ENCODE assay signal across 10 mouse cellular contexts in the genomic region with DNA sequence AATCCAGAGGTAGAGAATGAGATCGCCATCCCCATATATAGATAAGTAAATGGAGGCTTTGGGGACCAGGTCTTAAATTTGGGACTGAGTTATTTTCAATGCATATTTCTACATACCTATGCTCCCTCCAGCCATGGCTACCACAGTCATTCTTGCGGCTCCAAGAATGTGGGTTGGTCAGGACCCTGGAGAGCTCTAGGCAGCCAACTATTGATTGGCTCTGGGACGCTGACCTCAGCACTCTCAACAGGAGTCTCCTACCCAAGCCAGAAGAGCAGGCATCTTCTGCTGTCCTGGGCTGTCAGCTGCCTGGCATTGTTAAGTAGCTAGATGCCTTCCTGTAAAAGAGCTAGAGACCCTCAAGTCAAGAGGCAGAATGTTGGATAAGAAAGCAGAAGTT.
DNase-seq lines count a peak whose midpoint lies in the region; ATAC-seq and TF ChIP-seq lines count a peak whose summit lies in the region.
"Had no signal": no experiment of that assay in that cellular context is flagged by ENCODE, and none has a peak within 500 bp of the region (broad histone marks: within the 10 kb centered on the region; RNA-seq: fewer than 3 reads in every experiment).

No protein-coding gene starts in this region.

- no peak for ATAC-seq in kidney, embryonic 14.5 days (ENCODE audit: low FRiP score, low TSS enrichment)
- no peak; the same call in 1 of the 2 replicates for ATAC-seq in limb, embryonic 14.5 days (ENCODE audit: low FRiP score, low read depth)
- ATAC-seq: forebrain, embryonic 16.5 days had no signal

- intact Hi-C loops in left cerebral cortex, postnatal 36 days (cut with DNase I) = no loop called here

- no peak overlapping the region for H3K27ac ChIP-seq in kidney, embryonic 14.5 days (ENCODE audit: low read depth, low read length)
- no peak overlapping the region for H3K27ac ChIP-seq in MEL (ENCODE audit: control insufficient read depth, low read depth, low read length)
- no peak overlapping the region for H3K27ac ChIP-seq in limb, embryonic 14.5 days (replicated peaks; ENCODE audit: low read depth, low read length)
- no peak overlapping the region for H3K27ac ChIP-seq in cerebellum, adult 2 months (ENCODE audit: insufficient read depth, low read length)
- H3K27ac ChIP-seq: liver, embryonic 13.5 days had no signal

- no peak for TF ChIP-seq EP300 in MEL (IDR thresholded peaks at IDR 0.05; ENCODE audit: low read depth in 1 of 2, low read length in 2 of 2)

- H3K27me3 ChIP-seq in kidney, embryonic 14.5 days (ENCODE audit: control insufficient read depth, insufficient read depth, low read length) = no peaks in the 10 kb centered on the region
- H3K27me3 ChIP-seq in MEL (ENCODE audit: control insufficient read depth in 1 of 2, insufficient read depth in 2 of 2, low read length in 2 of 2) = no peaks in the 10 kb centered on the region
- no peaks in the 10 kb centered on the region for H3K27me3 ChIP-seq in limb, embryonic 14.5 days (ENCODE audit: control insufficient read depth, insufficient read depth, low read length)
- H3K27me3 ChIP-seq in cerebellum, adult 2 months (ENCODE audit: control insufficient read depth, insufficient read depth, low read length) = no peaks in the 10 kb centered on the region
- H3K27me3 ChIP-seq: liver, embryonic 13.5 days had no signal

- no peak for TF ChIP-seq RAD21 in MEL (IDR thresholded peaks at IDR 0.05; ENCODE audit: low read depth, low read length)

- H3K79me2 ChIP-seq in MEL (ENCODE audit: control insufficient read depth, insufficient read depth, low read length, poor library complexity) = no peaks in the 10 kb centered on the region

- TF ChIP-seq POLR2A in MEL (IDR thresholded peaks at IDR 0.05; ENCODE audit: control insufficient read depth in 1 of 2, insufficient read depth in 1 of 2, low read depth in 1 of 2, low read length in 2 of 2, poor library complexity in 1 of 2) = no peak
- no peak for TF ChIP-seq POLR2A in limb, embryonic 14.5 days (IDR thresholded peaks at IDR 0.05; ENCODE audit: borderline replicate concordance, extremely low read depth, insufficient read depth, insufficient read length)
- TF ChIP-seq POLR2A in cerebellum, adult 2 months (IDR thresholded peaks at IDR 0.05; ENCODE audit: borderline replicate concordance, insufficient read depth, low read length) = no peak

- H3K36me3 ChIP-seq in kidney, embryonic 14.5 days (ENCODE audit: control insufficient read depth, insufficient read depth, low read length) = no peaks in the 10 kb centered on the region
- H3K36me3 ChIP-seq in MEL (ENCODE audit: control insufficient read depth in 1 of 2, insufficient read depth in 2 of 2, low read length in 2 of 2) = no peaks in the 10 kb centered on the region
- H3K36me3 ChIP-seq in limb, embryonic 14.5 days (ENCODE audit: control insufficient read depth, insufficient read depth, low read length) = no peaks in the 10 kb centered on the region
- H3K36me3 ChIP-seq: liver, embryonic 13.5 days had no signal

- no peak overlapping the region for H3K9ac ChIP-seq in kidney, embryonic 14.5 days (ENCODE audit: low read depth, low read length)
- no peak overlapping the region for H3K9ac ChIP-seq in MEL (ENCODE audit: control insufficient read depth, low read depth, low read length, poor library complexity, severe bottlenecking)
- no peak overlapping the region for H3K9ac ChIP-seq in limb, embryonic 14.5 days (ENCODE audit: low read depth, low read length, severe bottlenecking)
- H3K9ac ChIP-seq: liver, embryonic 13.5 days had no signal

- 14% methylated on average over 3 of the region's 3 CpGs for whole genome bisulfite sequencing in kidney, embryonic 14.5 days
- WGBS in limb, embryonic 14.5 days = 11% methylated on average over 3 of the region's 3 CpGs
- WGBS in cerebellum, adult 2 months = 48% methylated on average over 3 of the region's 3 CpGs

- DNase-seq in kidney, adult 9 months = peak; percentile 9
- peak; percentile 14 for DNase-seq in MEL (ENCODE audit: low read depth, low spot score)
- DNase-seq in c-Kit-positive CD71-negative TER-119-negative erythroid progenitor cells, embryonic 14.5 days (ENCODE audit: low read depth) = peak; percentile 9
- peak; percentile 73 for DNase-seq in limb, embryonic 14.5 days (ENCODE audit: low spot score)
- DNase-seq in right cerebral cortex, postnatal 14 days = no peak
- no peak for DNase-seq in cerebellum, adult 2 months
- no peak for DNase-seq in left cerebral cortex, postnatal 36 days (ENCODE audit: low spot score in 2 of 2)
- DNase-seq: liver, embryonic 13.5 days had no signal

- no peak overlapping the region for H3K4me2 ChIP-seq in kidney, embryonic 14.5 days (replicated peaks; ENCODE audit: low read depth, low read length)
- no peak overlapping the region for H3K4me2 ChIP-seq in limb, embryonic 14.5 days (replicated peaks; ENCODE audit: low read depth, low read length, severe bottlenecking)
- H3K4me2 ChIP-seq: liver, embryonic 13.5 days had no signal

- H3K9me3 ChIP-seq in kidney, embryonic 14.5 days (ENCODE audit: control insufficient read depth, low read length) = no peaks in the 10 kb centered on the region
- no peaks in the 10 kb centered on the region for H3K9me3 ChIP-seq in MEL (replicated peaks; ENCODE audit: insufficient read depth, low read length)
- no peaks in the 10 kb centered on the region for H3K9me3 ChIP-seq in limb, embryonic 14.5 days (ENCODE audit: control insufficient read depth, low read length)
- H3K9me3 ChIP-seq: liver, embryonic 13.5 days had no signal

- no peaks in the 10 kb centered on the region for H3K4me1 ChIP-seq in kidney, embryonic 14.5 days (ENCODE audit: control insufficient read depth, insufficient read depth, low read length)
- no peaks in the 10 kb centered on the region for H3K4me1 ChIP-seq in MEL (ENCODE audit: control insufficient read depth in 1 of 2, insufficient read depth in 2 of 2, low read length in 2 of 2)
- no peaks in the 10 kb centered on the region for H3K4me1 ChIP-seq in limb, embryonic 14.5 days (ENCODE audit: control insufficient read depth, insufficient read depth, low read length)
- peaks cover 48% of the 10 kb centered on the region for H3K4me1 ChIP-seq in cerebellum, adult 2 months (ENCODE audit: control insufficient read depth, insufficient read depth, low read length)
- H3K4me1 ChIP-seq: liver, embryonic 13.5 days had no signal

- no peak overlapping the region for H3K4me3 ChIP-seq in kidney, embryonic 14.5 days (ENCODE audit: low read length)
- no peak overlapping the region for H3K4me3 ChIP-seq in MEL (ENCODE audit: control insufficient read depth in 1 of 2, insufficient read depth in 1 of 2, low read depth in 2 of 2, low read length in 2 of 2)
- H3K4me3 ChIP-seq in limb, embryonic 14.5 days (replicated peaks; ENCODE audit: low read length) = no peak overlapping the region
- H3K4me3 ChIP-seq in cerebellum, adult 2 months (replicated peaks; ENCODE audit: insufficient read depth, low read depth, low read length) = no peak overlapping the region
- H3K4me3 ChIP-seq: liver, embryonic 13.5 days had no signal

- no peak for TF ChIP-seq CTCF in MEL (IDR thresholded peaks at IDR 0.05 in 2 of 3, conservative IDR thresholded peaks at IDR 0.05 in 1 of 3; ENCODE audit: control insufficient read depth in 1 of 3, insufficient read depth in 1 of 3, low read depth in 2 of 3, low read length in 3 of 3, poor library complexity in 1 of 3, severe bottlenecking in 1 of 3)
- TF ChIP-seq CTCF in cerebellum, adult 2 months (IDR thresholded peaks at IDR 0.05; ENCODE audit: borderline replicate concordance, insufficient read depth, low read depth, low read length) = no peak

TF ChIP-seq in MEL, 35 proteins besides CTCF, POLR2A, EP300 and RAD21:
- TF ChIP-seq ETS1 (IDR thresholded peaks at IDR 0.05; ENCODE audit: low read depth, low read length) (no peak), CHD1 (IDR thresholded peaks at IDR 0.05; ENCODE audit: low read depth, low read length) (no peak)

Comparison
In these comparisons a context has a peak if more than half of its experiments do, and no peak if none do; other contexts are left out.
1. DNase-seq: peak in kidney, adult 9 months (single experiment), MEL (single experiment), c-Kit-positive CD71-negative TER-119-negative erythroid progenitor cells, embryonic 14.5 days (single experiment) and limb, embryonic 14.5 days (single experiment); none in right cerebral cortex, postnatal 14 days (single experiment), cerebellum, adult 2 months (0 of 2) and left cerebral cortex, postnatal 36 days (0 of 2).